Mouse (Mus musculus): ENCODE measurements around the gene Rnase13.

DNA sequence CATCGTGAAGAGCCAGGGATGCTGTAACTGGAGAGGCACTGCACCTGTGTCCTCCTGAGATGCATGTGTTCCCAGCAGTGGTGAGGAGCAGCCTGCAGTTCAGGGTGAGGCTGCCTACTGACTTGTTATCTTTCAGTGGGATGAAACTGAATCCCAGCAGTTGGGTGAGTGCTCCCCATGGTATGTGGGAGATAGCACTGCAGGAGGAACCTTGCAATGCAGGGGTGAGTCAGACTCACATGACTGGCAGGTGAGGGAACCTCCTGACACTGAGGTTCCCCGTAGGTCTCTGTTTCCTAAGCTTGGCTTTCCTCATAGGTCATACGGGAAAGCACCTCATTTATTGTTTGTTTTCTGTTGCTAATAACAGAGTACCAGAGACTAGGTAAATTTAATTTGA lies 45.1 kb downstream of the Rnase13 start:
- TF ChIP-seq CTCF (IDR thresholded peaks at IDR 0.05; ENCODE audit: insufficient read depth, low read depth, low read length) (no peak), POLR2A (IDR thresholded peaks at IDR 0.05; ENCODE audit: insufficient read depth, low read depth, low read length) (no peak)

All from olfactory bulb, adult 2 months (tissue).